Mouse (Mus musculus): ENCODE measurements around the gene Jph4.

Gene Jph4

DNA sequence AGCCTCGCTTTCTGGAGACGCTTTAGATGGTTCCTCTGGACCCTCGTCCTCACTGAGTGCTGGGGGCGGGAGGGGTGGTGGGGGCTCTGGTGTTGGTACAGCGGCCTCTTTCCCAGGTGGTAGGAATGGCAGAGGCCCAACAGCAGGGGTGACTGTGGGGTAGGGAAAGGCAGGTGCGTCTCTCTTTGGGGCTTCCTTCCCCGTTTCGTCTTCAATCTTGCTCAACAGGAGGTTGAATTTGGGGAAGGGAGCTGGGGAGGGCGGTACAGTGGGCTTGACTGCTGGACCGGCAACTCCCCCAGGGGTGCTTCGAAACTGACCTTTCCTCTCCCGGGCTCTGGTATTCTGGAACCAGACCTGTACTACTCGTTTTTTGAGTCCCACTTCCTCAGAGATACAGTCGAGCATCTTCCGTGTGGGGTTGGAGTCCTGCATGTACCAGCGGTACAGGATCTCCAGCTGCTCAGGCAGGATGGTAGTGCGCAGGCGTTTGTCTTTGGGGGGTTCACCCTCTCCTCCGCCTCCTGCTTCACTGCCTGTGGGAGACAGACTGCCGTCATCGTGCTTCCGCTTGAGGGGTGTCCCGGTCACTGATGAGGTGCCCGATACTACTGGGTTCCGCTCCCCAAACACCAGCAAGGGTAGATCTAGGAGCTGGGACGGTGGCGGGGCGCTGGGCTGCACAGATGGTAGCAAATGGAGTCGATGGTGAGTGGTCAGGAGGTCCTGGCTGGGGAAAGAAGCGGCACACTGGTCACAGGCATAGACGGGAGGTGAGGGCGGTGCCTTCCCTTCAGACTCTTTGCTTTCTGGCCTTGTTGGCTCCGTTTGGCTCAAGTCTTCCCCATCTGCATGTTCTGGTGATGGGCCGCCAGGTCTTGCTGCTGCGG, 52.0 kb downstream of the Jph4 start:
- DNase-seq (ENCODE audit: low spot score in 2 of 2), result no peak

DNA sequence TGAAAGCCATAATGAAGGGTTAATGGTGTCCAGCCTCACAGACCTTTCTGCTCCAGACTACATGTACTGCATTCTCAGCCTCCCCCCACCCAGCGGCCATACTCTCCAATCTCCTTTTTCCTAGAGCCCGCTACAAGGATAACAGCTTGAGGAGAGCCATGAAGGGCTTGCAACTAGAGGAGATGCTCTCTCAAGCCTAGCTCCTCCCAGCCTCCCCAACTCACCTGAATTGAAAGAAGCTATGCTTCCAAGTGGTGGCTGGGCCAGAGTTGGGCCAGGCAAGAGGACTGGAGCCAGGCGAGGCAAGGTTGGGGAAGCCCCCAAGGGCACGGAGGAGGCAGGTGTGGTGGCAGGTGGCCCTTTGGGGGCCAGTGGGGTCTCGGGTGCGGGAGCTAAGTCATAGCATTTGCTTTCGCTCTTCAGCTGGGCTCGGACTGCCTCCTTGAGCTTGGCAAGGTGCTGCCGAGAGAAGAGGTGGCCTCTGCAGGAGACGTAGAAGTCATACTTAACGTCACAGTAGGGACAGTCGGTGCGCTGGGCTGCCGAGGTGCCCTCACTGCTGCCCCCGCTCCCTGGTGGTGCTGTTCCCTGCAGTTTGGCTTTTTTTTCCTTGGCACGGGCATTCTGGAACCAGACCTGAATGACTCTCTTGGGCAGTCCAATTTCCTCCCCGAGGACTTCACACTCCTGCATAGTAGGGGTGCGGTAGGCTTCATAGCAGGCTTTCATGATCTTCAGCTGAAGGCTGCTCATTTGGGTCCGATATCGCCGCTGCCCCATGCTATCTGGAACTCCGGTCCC, 53.0 kb downstream of the Jph4 start:
- no peak for DNase-seq (ENCODE audit: low spot score in 2 of 2)

- no peak for DNase-seq (ENCODE audit: low spot score in 2 of 2)
Measured at GRCm38 (mm10) chr14:55063117-55063516, 53.6 kb downstream of the Jph4 start.

DNA sequence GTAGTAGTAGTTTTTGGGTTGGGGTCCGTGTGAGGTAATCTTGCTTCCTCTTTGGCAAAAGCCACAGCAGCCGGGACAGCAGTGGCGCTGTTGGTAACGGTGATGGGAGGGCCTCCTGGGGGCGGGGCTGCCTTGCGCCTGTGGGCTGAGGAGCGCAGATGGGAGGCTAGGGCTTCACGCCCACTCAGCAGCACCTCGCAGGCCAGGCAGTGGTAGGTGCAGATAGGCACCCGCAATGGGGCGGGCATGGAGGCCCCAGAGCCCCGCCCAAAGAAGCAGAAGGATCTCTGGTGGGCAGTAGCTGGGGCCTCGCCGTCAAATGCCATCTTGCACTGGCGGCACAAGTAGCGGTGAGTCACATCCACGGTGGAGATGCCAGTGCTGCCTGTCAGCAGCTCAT, 54.1 kb downstream of the Jph4 start:
- DNase-seq (ENCODE audit: low spot score in 2 of 2), result no peak

DNA sequence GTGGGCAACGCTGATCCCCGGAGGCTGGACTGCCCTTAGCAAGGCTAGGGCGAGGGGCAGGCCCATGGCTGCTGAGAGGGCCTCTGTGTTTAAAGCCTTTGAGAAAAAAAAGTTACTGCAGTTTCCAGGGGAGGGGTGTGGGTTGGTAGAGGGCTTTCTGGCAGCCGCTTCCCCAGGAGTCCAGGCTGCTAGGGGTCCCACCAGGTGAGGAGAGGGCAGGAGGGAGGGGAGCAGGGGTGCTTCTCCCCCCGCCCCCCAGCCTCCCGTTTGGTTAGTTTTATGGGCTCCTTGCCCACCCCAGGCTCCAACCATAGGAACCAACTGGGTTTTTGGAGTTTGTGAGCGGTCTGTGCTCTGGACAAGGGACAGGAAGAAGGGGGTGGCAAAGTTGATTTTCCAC, 54.9 kb downstream of the Jph4 start:
- DNase-seq (ENCODE audit: low spot score in 2 of 2), result no peak

- no peak for DNase-seq (ENCODE audit: low spot score in 2 of 2)
Measured at GRCm38 (mm10) chr14:55059931-55060330, 56.8 kb downstream of the Jph4 start.

DNA sequence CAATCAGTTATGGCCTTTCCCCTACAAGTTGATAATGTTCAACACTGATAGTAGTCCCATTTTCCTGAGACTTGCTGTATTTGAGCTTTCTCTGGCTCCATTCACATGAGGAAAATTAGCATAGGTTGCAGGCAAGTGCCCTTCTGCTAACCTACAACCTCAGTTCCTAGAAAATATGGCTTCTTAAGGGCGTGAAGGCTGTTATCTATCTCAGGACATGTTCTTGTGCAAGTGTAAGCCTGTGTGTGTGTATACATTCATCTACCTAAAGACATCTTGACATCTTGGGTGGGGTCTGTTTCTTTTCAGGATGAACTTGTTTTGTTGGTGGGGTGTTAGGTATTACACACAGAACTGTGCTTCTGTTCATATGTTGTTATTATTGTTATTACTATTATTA, 57.7 kb downstream of the Jph4 start:
- no peak for DNase-seq (ENCODE audit: low spot score in 2 of 2)
